Mouse (Mus musculus) embryo, embryonic 11.5 days (tissue): ENCODE results near the gene Sh3bgrl.
A peak's percentile ranks its signal among the peaks of the same experiment; 100 is the strongest.

Experiments
- DNase-seq: peaks from one replicate; pipeline ENCODE4 v3.0.0-alpha.2; 2012; ENCODE audit warnings: low read depth, low spot score

The Sh3bgrl gene

DNA sequence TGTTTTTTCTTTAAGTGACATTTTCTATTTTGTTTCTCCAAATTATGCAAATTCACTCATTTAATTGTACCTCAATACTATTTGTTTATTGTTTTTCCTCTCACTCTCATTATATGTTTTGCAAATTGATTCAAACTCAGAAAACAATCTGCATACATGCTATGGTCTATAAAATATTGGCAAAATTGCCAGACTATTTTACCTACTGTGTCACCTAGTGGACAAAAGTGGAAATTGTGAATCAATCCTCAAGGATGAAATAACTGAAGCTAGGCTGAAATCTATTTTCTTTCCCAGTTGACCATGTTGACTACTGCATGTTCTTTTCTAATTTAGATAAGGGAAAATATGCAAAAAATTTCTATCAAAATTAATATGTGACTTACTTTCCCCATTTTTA is 143.0 kb downstream of the Sh3bgrl start:
- DNase-seq = peak; percentile 0
